ENCODE assay signal across 9 mouse cellular contexts in the genomic region with DNA sequence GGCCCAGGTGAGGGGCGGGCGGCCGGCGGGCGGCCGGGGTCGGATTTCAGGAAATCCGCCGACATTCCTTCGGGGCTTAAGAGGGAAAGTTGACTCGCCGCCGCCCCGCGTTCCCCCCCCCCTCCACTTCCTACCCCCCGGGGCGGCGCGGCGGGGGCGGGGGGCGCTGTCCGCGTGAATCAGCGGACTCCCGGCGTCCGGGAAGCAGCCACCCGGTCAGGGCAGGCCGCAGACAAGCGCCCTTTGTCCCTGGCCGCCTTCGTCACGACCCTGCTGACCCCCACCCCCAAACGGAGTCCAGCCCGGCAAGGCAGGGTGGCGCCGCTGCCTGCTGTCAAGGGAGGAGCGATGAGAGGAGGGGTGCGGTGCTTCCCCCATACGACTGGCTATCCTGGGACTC. TPM values are rescaled to one million over a fixed set of nuclear protein-coding genes. Genes with fewer than 3 reads are reported as not detected.
DNase-seq lines count a peak whose midpoint lies in the region; ATAC-seq and TF ChIP-seq lines count a peak whose summit lies in the region.
"Had no signal": no experiment of that assay in that cellular context is flagged by ENCODE, and none has a peak within 500 bp of the region (broad histone marks: within the 10 kb centered on the region; RNA-seq: fewer than 3 reads in every experiment).

No protein-coding gene starts in this region.

- H3K4me2 ChIP-seq in heart, embryonic 14.5 days (ENCODE audit: low read length) = peak overlapping the region; percentile 68
- H3K4me2 ChIP-seq in liver, embryonic 12.5 days = peak overlapping the region; percentile 60

- H3ac ChIP-seq in C2C12 (ENCODE audit: control insufficient read depth, insufficient read length, low read depth) = peak overlapping the region; percentile 34

- under 1% methylated on average over 32 of the region's 41 CpGs for WGBS in heart, embryonic 14.5 days
- WGBS in liver, embryonic 12.5 days (ENCODE audit: insufficient replicate concordance) = under 1% methylated on average over 40 of the region's 41 CpGs

- peak; percentile 58 for DNase-seq in embryo, embryonic 10 days (ENCODE audit: low spot score)
- DNase-seq in embryo, embryonic 10.5 days (ENCODE audit: low spot score) = no peak
- DNase-seq in cerebellum, postnatal 10 days = no peak
- no peak for DNase-seq in cerebellum, postnatal 36 days

- peaks cover 14 to 39% of the 10 kb centered on the region in 2 experiments; a peak in 3 of 4 replicates for H3K4me1 ChIP-seq in heart, embryonic 14.5 days (ENCODE audit: control insufficient read depth in 2 of 2, insufficient read depth in 2 of 2, low read length in 2 of 2)
- H3K4me1 ChIP-seq in liver, embryonic 12.5 days = peaks cover 47% of the 10 kb centered on the region

- ATAC-seq in heart, embryonic 14.5 days (ENCODE audit: insufficient number of reproducible peaks, insufficient read depth, low FRiP score, low read depth) = no peak
- no peak for ATAC-seq in liver, embryonic 12.5 days
- ATAC-seq in activated CD4-positive, CD25-positive, alpha-beta regulatory T cell, adult 4 months = no peak

- H3K27ac ChIP-seq in heart, embryonic 14.5 days (replicated peaks in 1 of 2; ENCODE audit: control insufficient read depth in 1 of 2, insufficient read depth in 1 of 2, low read depth in 2 of 2, low read length in 2 of 2) = no peak overlapping the region
- H3K27ac ChIP-seq in liver, embryonic 12.5 days = no peak overlapping the region

- H3K79me2 ChIP-seq in C2C12 (ENCODE audit: control insufficient read depth, insufficient read depth) = peaks cover 13% of the 10 kb centered on the region

- H3K4me3 ChIP-seq in C2C12 (ENCODE audit: insufficient read depth, poor library complexity, severe bottlenecking) = no peak overlapping the region
- peak overlapping the region; percentile 23 to 37; a peak in 3 of 4 replicates for H3K4me3 ChIP-seq in heart, embryonic 14.5 days (ENCODE audit: control insufficient read depth in 1 of 2, insufficient read depth in 1 of 2, low read depth in 1 of 2, low read length in 2 of 2)
- H3K4me3 ChIP-seq in liver, embryonic 12.5 days = peak overlapping the region; percentile 35

- H3K79me3 ChIP-seq in C2C12 (ENCODE audit: low read depth) = peaks cover 4% of the 10 kb centered on the region

- no peaks in the 10 kb centered on the region for H3K9me3 ChIP-seq in heart, embryonic 14.5 days (ENCODE audit: control insufficient read depth, low read length)
- no peaks in the 10 kb centered on the region for H3K9me3 ChIP-seq in liver, embryonic 12.5 days (replicated peaks)

- H3K27me3 ChIP-seq in C2C12 (ENCODE audit: control insufficient read depth, insufficient read depth, insufficient read length) = no peaks in the 10 kb centered on the region
- H3K27me3 ChIP-seq in heart, embryonic 14.5 days (ENCODE audit: control insufficient read depth, insufficient read depth, low read length) = peaks cover 99% of the 10 kb centered on the region
- H3K27me3 ChIP-seq in liver, embryonic 12.5 days (replicated peaks) = peaks cover 100% of the 10 kb centered on the region

- H3K9ac ChIP-seq in heart, embryonic 14.5 days (ENCODE audit: low read length) = peak overlapping the region; percentile 54; the same call in 1 of the 2 replicates
- peak overlapping the region; percentile 23; the same call in 1 of the 2 replicates for H3K9ac ChIP-seq in liver, embryonic 12.5 days

- no peaks in the 10 kb centered on the region for H3K36me3 ChIP-seq in C2C12 (ENCODE audit: control insufficient read depth, insufficient read depth)
- H3K36me3 ChIP-seq in heart, embryonic 14.5 days (ENCODE audit: control insufficient read depth, insufficient read depth, low read length) = no peaks in the 10 kb centered on the region
- no peaks in the 10 kb centered on the region for H3K36me3 ChIP-seq in liver, embryonic 12.5 days

- TF ChIP-seq CTCF in C2C12 (IDR thresholded peaks at IDR 0.05; ENCODE audit: control insufficient read depth, insufficient read depth, insufficient read length) = no peak

TF ChIP-seq in C2C12, 6 proteins besides CTCF, POLR2A, EP300 and RAD21:
- no peak for TF ChIP-seq USF1 (IDR thresholded peaks at IDR 0.05; ENCODE audit: low read depth)
- TF ChIP-seq FOSL1 (IDR thresholded peaks at IDR 0.05; ENCODE audit: insufficient read depth, low read length, poor library complexity, severe bottlenecking) = no peak
- no peak for TF ChIP-seq CEBPB (IDR thresholded peaks at IDR 0.05; ENCODE audit: low read depth)
- no peak for TF ChIP-seq MYOD1 (IDR thresholded peaks at IDR 0.05; ENCODE audit: control insufficient read depth, insufficient read length, low read depth)

RNA-seq across cellular contexts. Expression of a gene that starts 2.4 kb away (rescaled TPM):
- 0.36 TPM for polyA plus RNA-seq in C2C12 (2012; fragmentation: generic; extraction: Trizol)
- 0.31 TPM in 1 of 2 replicates, not detected in the other for polyA plus RNA-seq in heart, embryonic 14.5 days (2014; fragmentation: Nextera tagmentation; extraction: Ambion mirVana)
- polyA plus RNA-seq in liver, embryonic 12.5 days (2016; fragmentation: Nextera tagmentation; extraction: Ambion mirVana) = 0.18 and 0.37 TPM in 2 replicates
- under 1 TPM in 1 of 2 experiments, not detected in 1; 0.22 TPM for polyA plus RNA-seq in activated CD4-positive, CD25-positive, alpha-beta regulatory T cell, adult 4 months (2017; shearing (Covaris generic))
- polyA plus RNA-seq: liver, adult 2 months had no signal

RNA-seq across cellular contexts. Expression of a gene that starts 3.4 kb away (rescaled TPM):
- polyA plus RNA-seq in C2C12 (2012; fragmentation: generic; extraction: Trizol) = 294 TPM
- 0.42 and 2.0 TPM in 2 replicates for polyA plus RNA-seq in heart, embryonic 14.5 days (2014; fragmentation: Nextera tagmentation; extraction: Ambion mirVana)
- 3.9 and 4.0 TPM in 2 replicates for polyA plus RNA-seq in liver, embryonic 12.5 days (2016; fragmentation: Nextera tagmentation; extraction: Ambion mirVana)
- polyA plus RNA-seq in activated CD4-positive, CD25-positive, alpha-beta regulatory T cell, adult 4 months (2017; shearing (Covaris generic)) = not detected
- polyA plus RNA-seq: liver, adult 2 months had no signal

RNA-seq across cellular contexts. Expression of a gene that starts 12.8 kb away (rescaled TPM):
- 34.4 TPM for polyA plus RNA-seq in C2C12 (2012; fragmentation: generic; extraction: Trizol)
- polyA plus RNA-seq in heart, embryonic 14.5 days (2014; fragmentation: Nextera tagmentation; extraction: Ambion mirVana) = 9.6 and 9.8 TPM in 2 replicates
- polyA plus RNA-seq in liver, embryonic 12.5 days (2016; fragmentation: Nextera tagmentation; extraction: Ambion mirVana) = 9.4 and 9.5 TPM in 2 replicates
- polyA plus RNA-seq in activated CD4-positive, CD25-positive, alpha-beta regulatory T cell, adult 4 months (2017; shearing (Covaris generic)) = 1 to 10 TPM; 7.2 to 9.5 TPM

RNA-seq across cellular contexts. Expression of a gene that starts 17.0 kb away (rescaled TPM):
- 199 TPM for polyA plus RNA-seq in C2C12 (2012; fragmentation: generic; extraction: Trizol)
- 129 and 138 TPM in 2 replicates for polyA plus RNA-seq in heart, embryonic 14.5 days (2014; fragmentation: Nextera tagmentation; extraction: Ambion mirVana)
- polyA plus RNA-seq in liver, embryonic 12.5 days (2016; fragmentation: Nextera tagmentation; extraction: Ambion mirVana) = 85.6 and 86.6 TPM in 2 replicates
- polyA plus RNA-seq in activated CD4-positive, CD25-positive, alpha-beta regulatory T cell, adult 4 months (2017; shearing (Covaris generic)) = 10 to 100 TPM; 89.0 to 95.4 TPM

RNA-seq across cellular contexts. Expression of a gene that starts 21.0 kb away (rescaled TPM):
- 1,556 TPM for polyA plus RNA-seq in C2C12 (2012; fragmentation: generic; extraction: Trizol)
- polyA plus RNA-seq in heart, embryonic 14.5 days (2014; fragmentation: Nextera tagmentation; extraction: Ambion mirVana) = 900 and 1,040 TPM in 2 replicates
- 841 and 876 TPM in 2 replicates for polyA plus RNA-seq in liver, embryonic 12.5 days (2016; fragmentation: Nextera tagmentation; extraction: Ambion mirVana)
- 1,000 to 10,000 TPM; 3,631 to 4,013 TPM for polyA plus RNA-seq in activated CD4-positive, CD25-positive, alpha-beta regulatory T cell, adult 4 months (2017; shearing (Covaris generic))

Comparison
In these comparisons a context has a peak if more than half of its experiments do, and no peak if none do; other contexts are left out.
1. RNA of a gene that starts 3.4 kb away (polyA plus RNA-seq): 294 TPM in C2C12 (single experiment); 3.9 to 4.0 TPM in liver, embryonic 12.5 days, 0.42 to 2.0 TPM in heart, embryonic 14.5 days and not detected in activated CD4-positive, CD25-positive, alpha-beta regulatory T cell, adult 4 months; every median in the first group is over 10 times any median in the second.